Mouse (Mus musculus) MEL (cell line): ENCODE measurements around the gene Nfix. TPM values are rescaled to one million over a fixed set of nuclear protein-coding genes. Genes with fewer than 3 reads are reported as not detected.

ENCODE experiments used
- DNase-seq: peaks from one replicate; pipeline ENCODE4 v3.0.0; 2011; ENCODE audit warnings: low read depth, low spot score
- H3K27ac ChIP-seq: 2 replicates; pipeline ENCODE4 v1.5.1; 2012; ENCODE audit warnings: low read depth, mild to moderate bottlenecking, control low read depth, low read length, moderate library complexity; ENCODE audit not compliant: control insufficient read depth
- H3K27me3 ChIP-seq, 2 experiments: fragments of 150-350 bp in 1 of 2; sonication (generic) in 1 of 2; 2 replicates each; pipeline ENCODE4 v1.6.1; 2012; ENCODE audit warnings: low read length in 2 of 2, mild to moderate bottlenecking in 2 of 2, improper control_type of control experiment in 1 of 2, moderate library complexity in 1 of 2; ENCODE audit not compliant: insufficient read depth in 2 of 2, control insufficient read depth in 1 of 2
- H3K36me3 ChIP-seq, 2 experiments: 2 replicates each; pipeline ENCODE4 v1.6.1; 2012 to 2014; ENCODE audit warnings: low read length in 2 of 2, improper control_type of control experiment in 1 of 2, inconsistent platforms in 1 of 2, mild to moderate bottlenecking in 1 of 2; ENCODE audit not compliant: insufficient read depth in 2 of 2, control insufficient read depth in 1 of 2
- H3K4me1 ChIP-seq, 2 experiments: fragments of 150-350 bp in 1 of 2; sonication (generic) in 1 of 2; 2 replicates each; pipeline ENCODE4 v1.6.1; 2012; ENCODE audit warnings: low read length in 2 of 2, improper control_type of control experiment in 1 of 2, mild to moderate bottlenecking in 1 of 2; ENCODE audit not compliant: insufficient read depth in 2 of 2, control insufficient read depth in 1 of 2
- H3K4me3 ChIP-seq, 2 experiments: fragments of 150-350 bp in 1 of 2; sonication (generic) in 1 of 2; 2 replicates each; pipeline ENCODE4 v1.5.1; 2012; ENCODE audit warnings: low read depth in 2 of 2, low read length in 2 of 2, mild to moderate bottlenecking in 2 of 2, moderate library complexity in 2 of 2, control low read depth in 1 of 2, improper control_type of control experiment in 1 of 2; ENCODE audit not compliant: control insufficient read depth in 1 of 2, insufficient read depth in 1 of 2
- H3K79me2 ChIP-seq: 2 replicates; pipeline ENCODE4 v1.6.1; 2012; ENCODE audit warnings: mild to moderate bottlenecking, low read length, moderate library complexity; ENCODE audit not compliant: control insufficient read depth, poor library complexity, insufficient read depth
- H3K9ac ChIP-seq: 2 replicates; pipeline ENCODE4 v1.6.1; 2012; ENCODE audit warnings: low read depth, mild to moderate bottlenecking, control low read depth, low read length, moderate library complexity; ENCODE audit not compliant: control insufficient read depth, poor library complexity, severe bottlenecking
- H3K9me3 ChIP-seq: fragments of 150-350 bp; sonication (generic); replicated peaks from 2 replicates; pipeline ENCODE4 v1.6.1; 2012; ENCODE audit warnings: mild to moderate bottlenecking, low read length, improper control_type of control experiment, moderate library complexity; ENCODE audit not compliant: insufficient read depth
- E2F4 ChIP-seq: IDR thresholded peaks from 2 replicates; pipeline ENCODE4 v1.6.1; 2011; ENCODE audit warnings: low read depth, low read length, improper control_type of control experiment, borderline replicate concordance
- ETS1 ChIP-seq: IDR thresholded peaks from 2 replicates; pipeline ENCODE4 v1.6.1; 2012; ENCODE audit warnings: low read depth, mild to moderate bottlenecking, inconsistent platforms, low read length, improper control_type of control experiment, moderate library complexity
- HCFC1 ChIP-seq: IDR thresholded peaks from 2 replicates; pipeline ENCODE4 v1.6.1; 2012; ENCODE audit warnings: low read depth, mild to moderate bottlenecking, inconsistent platforms, low read length, improper control_type of control experiment, moderate library complexity
- JUND ChIP-seq: IDR thresholded peaks from 2 replicates; pipeline ENCODE4 v1.6.1; 2011; ENCODE audit warnings: low read depth, mild to moderate bottlenecking, improper control_type of control experiment, low read length
- MAFK ChIP-seq: IDR thresholded peaks from 2 replicates; pipeline ENCODE4 v1.6.1; 2011; ENCODE audit warnings: low read depth, mild to moderate bottlenecking, low read length, improper control_type of control experiment, borderline replicate concordance
- MYB ChIP-seq: IDR thresholded peaks from 2 replicates; pipeline ENCODE4 v1.6.1; 2011; ENCODE audit warnings: mild to moderate bottlenecking, low read depth, low read length, improper control_type of control experiment
- MYC ChIP-seq: IDR thresholded peaks from 2 replicates; pipeline ENCODE4 v1.6.1; 2011; ENCODE audit warnings: low read depth, mild to moderate bottlenecking, low read length, improper control_type of control experiment, moderate library complexity
- NELFE ChIP-seq: IDR thresholded peaks from 2 replicates; pipeline ENCODE4 v1.6.1; 2011; ENCODE audit warnings: low read depth, low read length, improper control_type of control experiment
- NRF1 ChIP-seq: IDR thresholded peaks from 2 replicates; pipeline ENCODE4 v1.6.1; 2014; ENCODE audit warnings: low read depth, mild to moderate bottlenecking, inconsistent platforms, low read length, improper control_type of control experiment, moderate library complexity; ENCODE audit not compliant: poor library complexity, insufficient read depth, severe bottlenecking
- POLR2A ChIP-seq, 2 experiments: IDR thresholded peaks; 2 replicates each; pipeline ENCODE4 v1.6.1; 2011 to 2012; ENCODE audit warnings: low read length in 2 of 2, mild to moderate bottlenecking in 2 of 2, control low read depth in 1 of 2, improper control_type of control experiment in 1 of 2, low read depth in 1 of 2, moderate library complexity in 1 of 2; ENCODE audit not compliant: control insufficient read depth in 1 of 2, insufficient read depth in 1 of 2, poor library complexity in 1 of 2
- POLR2AphosphoS2 ChIP-seq: IDR thresholded peaks from 2 replicates; pipeline ENCODE4 v1.6.1; 2011; ENCODE audit warnings: low read length, improper control_type of control experiment
- POLR2AphosphoS5 ChIP-seq: IDR thresholded peaks from 2 replicates; pipeline ENCODE4 v1.6.1; 2012; ENCODE audit warnings: low read depth, borderline replicate concordance, mild to moderate bottlenecking, inconsistent platforms, low read length, moderate library complexity, mixed read lengths
- SIN3A ChIP-seq: IDR thresholded peaks from 2 replicates; pipeline ENCODE4 v1.6.1; 2012; ENCODE audit warnings: low read length, improper control_type of control experiment, inconsistent platforms
- SMC3 ChIP-seq: IDR thresholded peaks from 2 replicates; pipeline ENCODE4 v1.6.1; 2011; ENCODE audit warnings: low read depth, low read length, improper control_type of control experiment
- ZKSCAN1 ChIP-seq: IDR thresholded peaks from 2 replicates; pipeline ENCODE4 v1.6.1; 2012; ENCODE audit warnings: low read depth, mild to moderate bottlenecking, inconsistent platforms, low read length, improper control_type of control experiment, moderate library complexity
- ZMIZ1 ChIP-seq: IDR thresholded peaks from 2 replicates; pipeline ENCODE4 v1.6.1; 2012; ENCODE audit warnings: low read depth, mild to moderate bottlenecking, inconsistent platforms, low read length, improper control_type of control experiment, moderate library complexity
- ZNF384 ChIP-seq: IDR thresholded peaks from 2 replicates; pipeline ENCODE4 v1.6.1; 2012; ENCODE audit warnings: low read depth, mild to moderate bottlenecking, inconsistent platforms, low read length, improper control_type of control experiment
- polyA plus RNA-seq, 2 experiments: library from polyadenylated mRNA; stranded (reverse) in 1 of 2; unstranded in 1 of 2; fragments of >175 nt in 1 of 2; fragments of >200 nt in 1 of 2; gene quantifications; 2 replicates each; pipeline versions ENCODE4 v1.2.1 to v1.2.4; 2012; ENCODE audit warnings: low replicate concordance in 2 of 2, low read depth in 1 of 2; ENCODE audit not compliant: insufficient read length in 2 of 2, insufficient read depth in 1 of 2, missing spikeins in 1 of 2
- total RNA-seq: library from RNA; depleted of rRNA; stranded (reverse); fragments of 300-350 nt; gene quantifications from 2 replicates; pipeline ENCODE4 v1.2.3, GENCODE M21; 2012

The Nfix gene
- total and polyA plus RNA-seq, 3 experiments, result 14.4 to 29.1 TPM; not detected in 1

- H3K9me3 ChIP-seq, result no peaks in the 10 kb centered on the region
- H3K79me2 ChIP-seq, result no peaks in the 10 kb centered on the region
- H3K27me3 ChIP-seq, result no peaks in the 10 kb centered on the region
- H3K27ac ChIP-seq, result no peak overlapping the region
- H3K4me3 ChIP-seq, result no peak overlapping the region
- peaks cover 0 to 8% of the 10 kb centered on the region in 2 experiments; a peak in 1 of 4 replicates for H3K36me3 ChIP-seq
- no peaks in the 10 kb centered on the region for H3K4me1 ChIP-seq
- TF ChIP-seq ZKSCAN1, result no peak
- no peak for TF ChIP-seq JUND
- TF ChIP-seq MYB, result no peak
- TF ChIP-seq MAFK, result no peak
- no peak for TF ChIP-seq NRF1
- no peak for TF ChIP-seq MYC
- TF ChIP-seq ZMIZ1, result no peak
- no peak for TF ChIP-seq HCFC1
- TF ChIP-seq ETS1, result no peak
- no peak for TF ChIP-seq POLR2AphosphoS2
- no peak for TF ChIP-seq POLR2A (IDR thresholded peaks at IDR 0.05; ENCODE audit: control insufficient read depth in 1 of 2, insufficient read depth in 1 of 2, low read depth in 1 of 2, low read length in 2 of 2, poor library complexity in 1 of 2)
- TF ChIP-seq ZNF384, result no peak
- no peak for TF ChIP-seq POLR2AphosphoS5
- no peak overlapping the region for H3K9ac ChIP-seq
- DNase-seq, result no peak
These were observed 31.6 kb downstream of the Nfix start for GRCm38 (mm10) chr8:84768343-84769095.

GRCm38 (mm10) chr8:84767221-84767620 lies 32.9 kb downstream of the Nfix start:
- Histone ChIP-seq H3K4me1 (no peaks in the 10 kb centered on the region), H3K9ac (no peak overlapping the region)
- no peak for TF ChIP-seq NELFE
- TF ChIP-seq HCFC1, result no peak
- TF ChIP-seq JUND, result no peak
- TF ChIP-seq SMC3, result no peak
- no peak for TF ChIP-seq ETS1
- no peak for TF ChIP-seq MYC
- TF ChIP-seq SIN3A, result no peak
- no peak for TF ChIP-seq E2F4

More at GRCm38 (mm10) chr8:84767221-84767620, 32.9 kb downstream of the Nfix start:
- no peaks in the 10 kb centered on the region for H3K9me3 ChIP-seq
- no peaks in the 10 kb centered on the region for H3K27me3 ChIP-seq
- H3K36me3 ChIP-seq, result peaks cover 0 to 10% of the 10 kb centered on the region in 2 experiments; a peak in 1 of 4 replicates
- no peak for DNase-seq
- no peak overlapping the region for H3K4me3 ChIP-seq
- no peak overlapping the region for H3K27ac ChIP-seq
- no peaks in the 10 kb centered on the region for H3K79me2 ChIP-seq
